Mouse (Mus musculus): ENCODE measurements around the gene Rbm4b. TPM values are rescaled to one million over a fixed set of nuclear protein-coding genes. Genes with fewer than 3 reads are reported as not detected.

Rbm4b gene
- polyA plus RNA-seq, 1 experiment from 2014 or later = 136 TPM

GRCm38 (mm10) chr19:4717281-4717680 lies 39.0 kb upstream of the Rbm4b start:
- Histone ChIP-seq H3K27ac (no peak overlapping the region), H3K36me3 (replicated peaks; ENCODE audit: control insufficient read depth, insufficient read depth) (peaks cover 34% of the 10 kb centered on the region), H3K4me1 (replicated peaks; ENCODE audit: control insufficient read depth, insufficient read depth, low read length) (peaks cover 18% of the 10 kb centered on the region), H3K4me2 (replicated peaks) (no peak overlapping the region), H3K4me3 (replicated peaks; ENCODE audit: low read length) (no peak overlapping the region), H3K27me3 (ENCODE audit: control insufficient read depth, insufficient read depth, low read length) (no peaks in the 10 kb centered on the region), H3K9ac (no peak overlapping the region), H3K9me3 (ENCODE audit: control insufficient read depth, low read length) (no peaks in the 10 kb centered on the region)
- ATAC-seq (ENCODE audit: low FRiP score) = no peak
- 96% methylated on average over 2 of the region's 2 CpGs for WGBS
- no peak for DNase-seq (ENCODE audit: low spot score)

- H3K4me3 ChIP-seq (replicated peaks; ENCODE audit: low read length) = no peak overlapping the region
- no peak overlapping the region for H3K9ac ChIP-seq
- peaks cover 14% of the 10 kb centered on the region for H3K4me1 ChIP-seq (replicated peaks; ENCODE audit: control insufficient read depth, insufficient read depth, low read length)
- no peak overlapping the region for H3K4me2 ChIP-seq (replicated peaks)
- H3K9me3 ChIP-seq (ENCODE audit: control insufficient read depth, low read length) = no peaks in the 10 kb centered on the region
- 42% methylated on average over 10 of the region's 12 CpGs for WGBS
- no peaks in the 10 kb centered on the region for H3K27me3 ChIP-seq (ENCODE audit: control insufficient read depth, insufficient read depth, low read length)
- H3K27ac ChIP-seq = no peak overlapping the region
- DNase-seq (ENCODE audit: low spot score) (no peak), ATAC-seq (ENCODE audit: low FRiP score) (no peak)
- H3K36me3 ChIP-seq (replicated peaks; ENCODE audit: control insufficient read depth, insufficient read depth) = peaks cover 46% of the 10 kb centered on the region
Measured at GRCm38 (mm10) chr19:4718716-4719115, 37.6 kb upstream of the Rbm4b start.

- Histone ChIP-seq H3K4me3 (replicated peaks; ENCODE audit: low read length) (no peak overlapping the region), H3K36me3 (replicated peaks; ENCODE audit: control insufficient read depth, insufficient read depth) (peaks cover 52% of the 10 kb centered on the region), H3K9ac (no peak overlapping the region), H3K27ac (no peak overlapping the region), H3K27me3 (ENCODE audit: control insufficient read depth, insufficient read depth, low read length) (no peaks in the 10 kb centered on the region), H3K9me3 (ENCODE audit: control insufficient read depth, low read length) (no peaks in the 10 kb centered on the region), H3K4me2 (replicated peaks) (no peak overlapping the region), H3K4me1 (replicated peaks; ENCODE audit: control insufficient read depth, insufficient read depth, low read length) (peaks cover 7% of the 10 kb centered on the region; the same call in 1 of the 2 replicates)
- ATAC-seq (ENCODE audit: low FRiP score) (no peak), DNase-seq (ENCODE audit: low spot score) (no peak)
- WGBS = 29% methylated on average over 5 of the region's 5 CpGs
Measured at GRCm38 (mm10) chr19:4719351-4719764, 36.9 kb upstream of the Rbm4b start.

GRCm38 (mm10) chr19:4720112-4720511 lies 36.2 kb upstream of the Rbm4b start:
- H3K36me3 ChIP-seq (replicated peaks; ENCODE audit: control insufficient read depth, insufficient read depth) = peaks cover 60% of the 10 kb centered on the region

GRCm38 (mm10) chr19:4720671-4721244 lies 35.5 kb upstream of the Rbm4b start:
- no peak overlapping the region for H3K9ac ChIP-seq
- no peaks in the 10 kb centered on the region for H3K4me1 ChIP-seq (replicated peaks; ENCODE audit: control insufficient read depth, insufficient read depth, low read length)
- no peak for ATAC-seq (ENCODE audit: low FRiP score)
- no peak overlapping the region for H3K27ac ChIP-seq
- no peaks in the 10 kb centered on the region for H3K27me3 ChIP-seq (ENCODE audit: control insufficient read depth, insufficient read depth, low read length)
- H3K4me2 ChIP-seq (replicated peaks) = no peak overlapping the region
- no peak overlapping the region for H3K4me3 ChIP-seq (replicated peaks; ENCODE audit: low read length)
- DNase-seq (ENCODE audit: low spot score) = no peak
- WGBS = 25% methylated on average over 11 of the region's 11 CpGs
- peaks cover 66% of the 10 kb centered on the region for H3K36me3 ChIP-seq (replicated peaks; ENCODE audit: control insufficient read depth, insufficient read depth)
- H3K9me3 ChIP-seq (ENCODE audit: control insufficient read depth, low read length) = no peaks in the 10 kb centered on the region

More at GRCm38 (mm10) chr19:4720112-4720511, 36.2 kb upstream of the Rbm4b start:
- WGBS = 85% methylated on average over 15 of the region's 15 CpGs
- Histone ChIP-seq H3K4me1 (replicated peaks; ENCODE audit: control insufficient read depth, insufficient read depth, low read length) (no peaks in the 10 kb centered on the region), H3K9ac (no peak overlapping the region), H3K9me3 (ENCODE audit: control insufficient read depth, low read length) (no peaks in the 10 kb centered on the region), H3K4me3 (replicated peaks; ENCODE audit: low read length) (no peak overlapping the region), H3K4me2 (replicated peaks) (no peak overlapping the region), H3K27me3 (ENCODE audit: control insufficient read depth, insufficient read depth, low read length) (no peaks in the 10 kb centered on the region), H3K27ac (no peak overlapping the region)
- no peak for ATAC-seq (ENCODE audit: low FRiP score)
- no peak for DNase-seq (ENCODE audit: low spot score)

GRCm38 (mm10) chr19:4729186-4729585 lies 27.1 kb upstream of the Rbm4b start:
- H3K4me3 ChIP-seq (replicated peaks; ENCODE audit: low read length) = no peak overlapping the region
- H3K4me1 ChIP-seq (replicated peaks; ENCODE audit: control insufficient read depth, insufficient read depth, low read length) = no peaks in the 10 kb centered on the region
- no peaks in the 10 kb centered on the region for H3K9me3 ChIP-seq (ENCODE audit: control insufficient read depth, low read length)
- WGBS = 93% methylated on average over 9 of the region's 9 CpGs
- ATAC-seq (ENCODE audit: low FRiP score) (no peak), DNase-seq (ENCODE audit: low spot score) (no peak)
- H3K27me3 ChIP-seq (ENCODE audit: control insufficient read depth, insufficient read depth, low read length) = no peaks in the 10 kb centered on the region
- no peak overlapping the region for H3K27ac ChIP-seq
- H3K4me2 ChIP-seq (replicated peaks) = no peak overlapping the region
- H3K36me3 ChIP-seq (replicated peaks; ENCODE audit: control insufficient read depth, insufficient read depth) = peaks cover 98% of the 10 kb centered on the region
- H3K9ac ChIP-seq = no peak overlapping the region

GRCm38 (mm10) chr19:4733052-4733451 lies 23.2 kb upstream of the Rbm4b start:
- WGBS = 89% methylated on average over 3 of the region's 3 CpGs
- Histone ChIP-seq H3K4me1 (replicated peaks; ENCODE audit: control insufficient read depth, insufficient read depth, low read length) (no peaks in the 10 kb centered on the region), H3K9ac (no peak overlapping the region), H3K36me3 (replicated peaks; ENCODE audit: control insufficient read depth, insufficient read depth) (peaks cover 94% of the 10 kb centered on the region), H3K4me3 (replicated peaks; ENCODE audit: low read length) (no peak overlapping the region), H3K9me3 (ENCODE audit: control insufficient read depth, low read length) (no peaks in the 10 kb centered on the region), H3K27ac (no peak overlapping the region), H3K27me3 (ENCODE audit: control insufficient read depth, insufficient read depth, low read length) (no peaks in the 10 kb centered on the region), H3K4me2 (replicated peaks) (no peak overlapping the region)
- no peak for DNase-seq (ENCODE audit: low spot score)
- ATAC-seq (ENCODE audit: low FRiP score) = no peak

GRCm38 (mm10) chr19:4737866-4738265 lies 18.4 kb upstream of the Rbm4b start:
- Histone ChIP-seq H3K4me1 (replicated peaks; ENCODE audit: control insufficient read depth, insufficient read depth, low read length) (no peaks in the 10 kb centered on the region), H3K9ac (no peak overlapping the region), H3K36me3 (replicated peaks; ENCODE audit: control insufficient read depth, insufficient read depth) (peaks cover 96% of the 10 kb centered on the region), H3K4me3 (replicated peaks; ENCODE audit: low read length) (no peak overlapping the region), H3K4me2 (replicated peaks) (no peak overlapping the region), H3K9me3 (ENCODE audit: control insufficient read depth, low read length) (no peaks in the 10 kb centered on the region), H3K27me3 (ENCODE audit: control insufficient read depth, insufficient read depth, low read length) (no peaks in the 10 kb centered on the region), H3K27ac (no peak overlapping the region)
- WGBS = 91% methylated on average over 13 of the region's 13 CpGs
- DNase-seq (ENCODE audit: low spot score) = no peak
- no peak for ATAC-seq (ENCODE audit: low FRiP score)

GRCm38 (mm10) chr19:4739053-4739452 lies 17.2 kb upstream of the Rbm4b start:
- Histone ChIP-seq H3K4me2 (replicated peaks) (no peak overlapping the region), H3K27me3 (ENCODE audit: control insufficient read depth, insufficient read depth, low read length) (no peaks in the 10 kb centered on the region), H3K27ac (no peak overlapping the region), H3K9me3 (ENCODE audit: control insufficient read depth, low read length) (no peaks in the 10 kb centered on the region), H3K36me3 (replicated peaks; ENCODE audit: control insufficient read depth, insufficient read depth) (peaks cover 94% of the 10 kb centered on the region), H3K4me3 (replicated peaks; ENCODE audit: low read length) (no peak overlapping the region), H3K9ac (no peak overlapping the region), H3K4me1 (replicated peaks; ENCODE audit: control insufficient read depth, insufficient read depth, low read length) (no peaks in the 10 kb centered on the region)
- no peak for DNase-seq (ENCODE audit: low spot score)
- no peak for ATAC-seq (ENCODE audit: low FRiP score)
- 93% methylated on average over 11 of the region's 11 CpGs for WGBS

GRCm38 (mm10) chr19:4739762-4740161 lies 16.5 kb upstream of the Rbm4b start:
- Histone ChIP-seq H3K27me3 (ENCODE audit: control insufficient read depth, insufficient read depth, low read length) (no peaks in the 10 kb centered on the region), H3K4me3 (replicated peaks; ENCODE audit: low read length) (no peak overlapping the region), H3K36me3 (replicated peaks; ENCODE audit: control insufficient read depth, insufficient read depth) (peaks cover 94% of the 10 kb centered on the region), H3K4me2 (replicated peaks) (no peak overlapping the region), H3K27ac (no peak overlapping the region), H3K9me3 (ENCODE audit: control insufficient read depth, low read length) (no peaks in the 10 kb centered on the region), H3K4me1 (replicated peaks; ENCODE audit: control insufficient read depth, insufficient read depth, low read length) (no peaks in the 10 kb centered on the region), H3K9ac (no peak overlapping the region)
- WGBS = 95% methylated on average over 5 of the region's 5 CpGs
- DNase-seq (ENCODE audit: low spot score) (no peak), ATAC-seq (ENCODE audit: low FRiP score) (no peak)
